Mouse (Mus musculus): Measurements from ENCODE around the gene Sncg. TPM values are rescaled to one million over a fixed set of nuclear protein-coding genes. Genes with fewer than 3 reads are reported as not detected.
"Not testable (repeated sequence)": the region's sequence is repeated elsewhere in the genome, so short reads cannot be mapped to it uniquely, and the experiment has no call there.

Gene Sncg
- polyA plus RNA-seq, 1 experiment from 2014 or later = 36.7 TPM

DNA sequence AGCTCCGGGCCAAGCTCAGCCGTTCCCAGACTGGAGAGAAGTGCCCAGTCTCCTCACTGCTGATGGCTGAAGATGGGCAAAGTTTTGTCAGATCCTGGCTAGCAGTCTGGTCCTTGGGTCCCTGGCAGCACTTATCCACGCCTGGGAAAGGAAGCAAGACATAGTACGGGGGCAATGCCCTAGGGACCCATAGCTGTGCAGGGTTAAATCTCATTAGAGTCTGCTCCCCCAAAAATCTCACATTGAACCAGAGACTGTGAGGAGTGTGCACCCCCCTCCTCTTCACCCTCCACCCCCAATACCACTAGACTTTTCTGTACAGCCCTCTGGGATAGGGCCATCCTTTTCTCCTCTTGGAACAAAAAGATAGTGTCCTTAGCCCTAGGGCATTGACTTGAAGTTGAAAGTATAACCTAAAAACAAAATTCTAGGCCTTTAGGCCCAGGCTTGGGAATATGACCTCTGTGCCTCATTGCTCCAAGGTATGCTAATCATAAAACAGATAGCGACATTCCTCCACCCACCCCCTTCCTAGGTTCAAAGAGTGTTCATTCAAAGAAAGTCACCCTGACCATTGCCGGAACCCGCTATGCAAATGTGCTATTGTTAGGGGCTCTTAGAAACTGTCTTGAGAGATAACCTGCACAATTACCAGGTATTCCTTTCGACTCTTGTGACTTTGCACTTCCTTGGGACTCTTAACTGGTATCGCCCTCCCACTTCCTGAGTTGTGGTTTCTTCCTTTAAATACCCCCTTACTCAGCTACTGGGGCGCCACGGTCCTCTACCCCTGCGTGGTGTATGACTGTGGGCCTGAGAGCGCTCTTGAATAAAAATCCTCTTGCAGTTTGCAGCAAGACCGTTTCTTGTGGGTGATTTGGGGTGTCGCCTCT, 10.1 kb downstream of the Sncg start:
- peak overlapping the region; percentile 43 for H3K4me3 ChIP-seq
- H3K9ac ChIP-seq = peak overlapping the region; percentile 36; the same call in 1 of the 2 replicates
- peaks cover 13% of the 10 kb centered on the region for H3K4me1 ChIP-seq
- not testable (repeated sequence) for H3K27me3 ChIP-seq (replicated peaks); H3K9me3 ChIP-seq; H3K36me3 ChIP-seq (replicated peaks)
- 0 out of 2 replicates have a peak overlapping the region, but pooled peaks have one; percentile 63 for H3K27ac ChIP-seq
- peak; percentile 34 for ATAC-seq (replicated peaks)
- H3K4me2 ChIP-seq = peak overlapping the region; percentile 75
- 71% methylated on average over 15 of the region's 15 CpGs for WGBS

DNA sequence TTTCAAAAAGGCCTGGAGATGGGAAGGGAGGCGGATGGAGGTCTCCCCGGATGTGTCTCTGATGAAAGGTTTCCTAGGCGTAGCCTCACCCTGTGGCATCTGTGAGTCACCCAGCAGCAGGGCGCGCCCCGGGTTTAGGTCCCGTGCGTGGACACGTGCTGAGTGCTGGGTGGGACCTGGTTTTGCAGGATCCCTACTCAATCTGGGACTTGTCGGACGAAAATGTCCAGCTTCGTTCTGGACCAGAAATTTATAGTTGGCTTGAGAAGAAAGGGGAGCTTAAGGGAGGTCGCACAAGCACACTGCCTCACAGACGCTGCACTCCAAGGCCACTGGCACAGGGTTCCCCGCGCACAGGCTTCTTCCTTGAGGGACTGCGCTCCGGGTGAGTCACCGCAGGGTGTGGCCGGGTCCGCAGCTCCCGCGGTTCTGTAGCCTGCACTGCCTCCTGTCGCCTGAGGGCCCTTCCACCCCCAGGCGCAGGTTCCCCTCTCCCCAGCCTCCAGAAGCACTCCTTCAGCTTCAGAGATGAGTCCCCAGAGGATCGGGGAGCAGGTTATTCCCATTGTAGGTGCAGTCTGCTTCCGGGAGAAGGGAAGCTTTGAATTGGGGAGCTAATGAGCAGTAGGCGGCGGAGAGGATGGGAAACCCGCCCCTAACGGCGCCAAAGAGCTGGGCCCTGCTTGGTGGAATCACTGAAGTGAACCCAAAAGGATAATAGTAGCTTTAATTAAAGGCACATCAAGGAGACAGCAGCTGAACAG, 10.9 kb downstream of the Sncg start:
- H3K27me3 ChIP-seq (replicated peaks) = no peaks in the 10 kb centered on the region
- no peaks in the 10 kb centered on the region for H3K36me3 ChIP-seq (replicated peaks)
- H3K4me3 ChIP-seq = peak overlapping the region; percentile 43
- peak overlapping the region; percentile 36 for H3K9ac ChIP-seq
- H3K27ac ChIP-seq = peak overlapping the region; percentile 63
- no peaks in the 10 kb centered on the region for H3K9me3 ChIP-seq
- peak; percentile 85 for ATAC-seq (replicated peaks)
- 2% methylated on average over 32 of the region's 32 CpGs for WGBS
- H3K4me2 ChIP-seq = peak overlapping the region; percentile 75
- peaks cover 13% of the 10 kb centered on the region for H3K4me1 ChIP-seq

DNA sequence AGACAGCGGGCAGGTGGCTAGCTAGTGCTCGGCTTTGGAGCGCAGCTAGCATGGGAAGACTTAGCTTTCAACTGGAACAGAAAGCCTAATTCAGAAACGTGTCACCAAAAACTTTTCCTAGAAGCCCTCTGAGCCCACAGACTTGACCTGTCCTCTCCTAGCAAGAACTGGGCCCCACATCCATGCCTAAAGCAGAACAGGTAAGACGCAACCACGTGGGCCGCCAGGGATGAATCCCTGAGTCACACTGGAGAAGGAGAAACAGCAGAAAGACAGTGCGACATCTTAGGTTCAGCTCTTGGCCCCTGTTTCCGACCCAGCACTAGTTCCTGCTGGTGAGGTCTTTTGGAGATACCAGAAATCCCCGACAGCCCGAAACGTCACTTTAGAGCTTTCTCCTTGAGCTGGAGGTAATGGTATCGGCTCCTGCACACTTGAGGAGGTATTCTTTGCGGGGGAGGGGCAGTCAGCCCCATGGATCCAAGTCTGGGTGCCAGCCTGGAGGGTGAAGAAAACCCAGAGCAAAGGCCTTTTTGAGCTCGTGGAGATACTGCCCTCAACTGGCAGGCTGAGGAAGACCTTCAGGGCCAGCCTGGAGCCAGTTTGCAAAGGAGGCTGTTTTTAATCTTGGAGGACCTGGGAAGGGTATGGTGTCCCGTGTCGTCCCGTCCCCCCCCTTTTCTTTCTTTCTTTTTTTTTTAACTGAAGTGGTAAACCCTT, 11.7 kb downstream of the Sncg start:
- H3K4me1 ChIP-seq = peaks cover 13% of the 10 kb centered on the region

DNA sequence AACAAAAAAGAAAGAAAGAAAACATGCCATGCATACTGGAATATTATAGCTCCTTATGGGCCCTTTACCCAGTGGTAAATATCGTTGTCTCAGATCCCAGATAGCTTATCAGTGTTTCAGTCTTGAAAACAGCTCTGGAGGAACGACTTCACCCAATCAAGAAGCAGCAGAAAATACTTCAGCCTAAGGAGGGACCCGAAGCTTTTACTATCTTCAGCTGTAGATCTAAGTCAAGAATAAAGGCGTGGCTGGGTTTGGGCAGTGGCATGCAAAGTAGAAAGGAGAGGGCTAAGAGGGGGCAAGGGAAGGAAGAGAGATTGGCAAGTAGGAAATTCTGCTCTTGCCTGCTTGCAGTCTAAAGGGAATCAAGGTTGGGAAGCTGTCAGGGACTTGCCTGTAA, 12.5 kb downstream of the Sncg start:
- Histone ChIP-seq H3K36me3 (replicated peaks) (no peaks in the 10 kb centered on the region), H3K4me3 (no peak overlapping the region), H3K27me3 (replicated peaks) (no peaks in the 10 kb centered on the region), H3K9me3 (no peaks in the 10 kb centered on the region), H3K9ac (no peak overlapping the region), H3K4me2 (no peak overlapping the region), H3K4me1 (peaks cover 13% of the 10 kb centered on the region), H3K27ac (no peak overlapping the region)
- WGBS = 86% methylated on average over 4 of the region's 4 CpGs
- no peak for ATAC-seq (replicated peaks)

More for the DNA sequence above, 11.7 kb downstream of the Sncg start:
- H3K9ac ChIP-seq = no peak overlapping the region
- peak; percentile 63 for ATAC-seq (replicated peaks)
- peak overlapping the region; percentile 63; the same call in 1 of the 2 replicates for H3K27ac ChIP-seq
- no peaks in the 10 kb centered on the region for H3K9me3 ChIP-seq
- H3K4me3 ChIP-seq = peak overlapping the region; percentile 43
- no peaks in the 10 kb centered on the region for H3K36me3 ChIP-seq (replicated peaks)
- no peaks in the 10 kb centered on the region for H3K27me3 ChIP-seq (replicated peaks)
- WGBS = 30% methylated on average over 18 of the region's 18 CpGs
- peak overlapping the region; percentile 75 for H3K4me2 ChIP-seq

DNA sequence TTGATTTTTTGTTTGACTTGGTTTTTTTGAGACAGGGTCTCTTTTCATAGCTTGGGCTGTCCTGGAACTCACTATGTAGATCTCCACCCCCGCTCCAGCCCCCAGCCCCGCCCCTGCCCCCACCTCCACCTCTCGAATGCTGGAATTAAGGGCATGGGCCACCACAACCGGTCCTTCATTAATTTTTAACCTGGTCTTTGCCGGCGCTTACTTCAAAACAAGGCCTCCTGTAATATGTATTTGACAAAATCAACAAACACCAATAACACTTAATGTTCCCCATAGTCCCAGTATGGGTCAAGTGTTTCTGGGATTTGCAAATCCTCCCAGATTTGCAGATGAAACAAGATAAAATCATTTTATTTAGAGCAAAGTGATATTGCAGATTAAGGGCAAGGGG, 14.3 kb downstream of the Sncg start:
- 44% methylated on average over 6 of the region's 6 CpGs for WGBS
- Histone ChIP-seq H3K4me1 (peaks cover 13% of the 10 kb centered on the region), H3K4me2 (no peak overlapping the region), H3K27ac (no peak overlapping the region), H3K36me3 (replicated peaks) (no peaks in the 10 kb centered on the region), H3K4me3 (no peak overlapping the region), H3K27me3 (replicated peaks) (no peaks in the 10 kb centered on the region), H3K9me3 (no peaks in the 10 kb centered on the region), H3K9ac (no peak overlapping the region)
- no peak for ATAC-seq (replicated peaks)

DNA sequence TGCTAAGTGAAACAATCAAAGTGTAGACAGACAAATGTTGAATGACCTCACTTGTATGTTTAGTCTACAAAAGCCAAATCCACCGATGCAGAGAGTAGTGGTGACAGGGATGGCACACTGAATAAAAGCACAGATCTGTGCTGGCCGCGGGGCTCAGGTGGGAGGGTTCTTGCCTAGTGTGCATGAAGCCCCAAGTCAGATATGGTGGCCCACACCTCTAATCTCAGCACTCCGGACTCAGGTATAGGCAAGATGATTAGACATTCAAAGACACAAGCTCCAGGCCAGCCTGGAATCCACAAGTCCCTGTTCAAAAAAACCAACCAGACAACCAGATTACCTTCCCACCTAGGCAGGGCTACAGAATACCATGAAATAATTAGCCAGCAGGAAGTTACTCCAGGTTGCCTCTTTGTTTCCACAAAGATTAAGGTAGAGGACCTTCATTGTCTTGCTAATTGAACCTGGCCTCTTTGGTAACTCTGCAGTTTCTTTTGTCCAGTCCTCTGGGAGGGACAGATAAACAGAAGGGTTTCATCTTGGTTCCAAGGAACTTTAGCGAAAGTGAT, 14.8 kb downstream of the Sncg start:
- Histone ChIP-seq H3K4me2 (no peak overlapping the region), H3K27ac (no peak overlapping the region), H3K36me3 (replicated peaks) (no peaks in the 10 kb centered on the region), H3K9ac (no peak overlapping the region), H3K4me1 (peaks cover 13% of the 10 kb centered on the region), H3K9me3 (no peaks in the 10 kb centered on the region), H3K27me3 (replicated peaks) (no peaks in the 10 kb centered on the region), H3K4me3 (no peak overlapping the region)
- WGBS = 33% methylated on average over 5 of the region's 5 CpGs
- ATAC-seq (replicated peaks) = no peak

DNA sequence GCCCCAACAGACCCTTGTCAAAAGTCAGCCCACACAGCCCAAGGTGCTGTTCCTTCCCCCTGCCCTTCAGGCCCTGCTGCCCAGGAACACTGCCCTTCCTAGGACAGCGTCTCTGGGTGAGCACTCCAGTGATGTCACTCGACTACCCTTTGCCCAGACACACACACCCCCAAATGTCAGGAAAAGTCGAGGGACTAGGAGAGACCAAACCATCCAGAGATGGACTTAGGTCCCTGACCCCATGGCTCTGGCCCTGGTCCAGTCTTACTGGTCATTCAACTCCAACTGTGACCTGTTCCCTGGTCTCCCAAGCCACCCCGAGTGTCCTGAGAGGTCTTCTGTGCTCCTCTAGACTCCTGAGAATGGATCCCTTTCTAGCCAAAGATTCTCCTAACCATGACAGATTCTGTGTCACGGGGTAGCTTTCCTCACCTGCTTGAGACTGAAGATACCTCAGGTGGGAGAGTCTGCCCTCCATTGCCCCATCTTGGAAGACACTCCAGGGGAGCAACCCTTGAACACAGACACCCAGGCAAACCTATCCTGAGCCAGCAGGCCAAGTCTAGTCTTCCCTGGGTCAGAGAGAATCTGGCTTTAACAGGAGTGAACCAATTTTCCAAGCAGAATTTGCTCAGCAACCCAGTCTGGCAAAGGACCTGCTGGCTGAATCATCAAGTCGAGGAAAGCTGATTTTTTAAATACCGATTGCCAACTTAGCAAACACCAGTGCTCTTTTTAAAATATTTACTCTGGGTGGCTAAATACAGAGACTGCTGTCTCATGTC, 16.7 kb downstream of the Sncg start:
- ATAC-seq (replicated peaks) = no peak
- 78% methylated on average over 7 of the region's 7 CpGs for WGBS
- H3K9me3 ChIP-seq = no peaks in the 10 kb centered on the region
- no peak overlapping the region for H3K4me2 ChIP-seq
- no peak overlapping the region for H3K27ac ChIP-seq
- H3K4me3 ChIP-seq = no peak overlapping the region
- no peaks in the 10 kb centered on the region for H3K36me3 ChIP-seq (replicated peaks)
- no peaks in the 10 kb centered on the region for H3K27me3 ChIP-seq (replicated peaks)
- no peaks in the 10 kb centered on the region for H3K4me1 ChIP-seq
- no peak overlapping the region for H3K9ac ChIP-seq

DNA sequence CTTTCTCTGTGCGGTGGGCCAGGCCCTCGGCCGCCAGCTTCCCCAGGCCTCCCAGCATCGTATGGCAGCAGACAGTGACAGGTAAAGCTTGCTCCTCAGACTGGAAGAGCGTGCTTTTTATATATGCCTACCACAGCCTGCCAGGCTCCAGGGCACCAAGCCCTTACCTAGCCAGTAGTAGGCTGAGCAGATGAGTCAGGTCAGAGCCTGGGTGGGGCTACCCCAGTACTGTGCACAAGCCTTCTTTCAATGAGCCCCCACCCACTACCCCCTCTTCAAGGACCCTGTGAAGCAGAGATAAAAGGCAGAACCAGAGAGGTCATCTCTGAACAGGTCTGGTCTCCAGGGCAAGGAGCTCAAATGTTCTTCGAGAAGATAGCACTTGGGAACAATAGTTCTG, 19.3 kb downstream of the Sncg start, which contains the start of gene Fam25c:
TSS of gene Fam25c (minus strand) at position 133 of the 400 bp plus-strand sequence.
- no peak for ATAC-seq (replicated peaks)
- H3K4me3 ChIP-seq = no peak within 1 kb of the TSS
- no peak within 1 kb of the TSS for H3K9ac ChIP-seq
- WGBS = 91% methylated on average over 6 of the region's 6 CpGs
- no peak within 1 kb of the TSS for H3K27ac ChIP-seq
- H3K27me3 ChIP-seq (replicated peaks) = no peaks in the 10 kb centered on the region
- H3K4me2 ChIP-seq = no peak within 1 kb of the TSS
- H3K9me3 ChIP-seq = no peaks in the 10 kb centered on the region
- H3K4me1 ChIP-seq = no peaks in the 10 kb centered on the region
- no peaks in the 10 kb centered on the region for H3K36me3 ChIP-seq (replicated peaks)

DNA sequence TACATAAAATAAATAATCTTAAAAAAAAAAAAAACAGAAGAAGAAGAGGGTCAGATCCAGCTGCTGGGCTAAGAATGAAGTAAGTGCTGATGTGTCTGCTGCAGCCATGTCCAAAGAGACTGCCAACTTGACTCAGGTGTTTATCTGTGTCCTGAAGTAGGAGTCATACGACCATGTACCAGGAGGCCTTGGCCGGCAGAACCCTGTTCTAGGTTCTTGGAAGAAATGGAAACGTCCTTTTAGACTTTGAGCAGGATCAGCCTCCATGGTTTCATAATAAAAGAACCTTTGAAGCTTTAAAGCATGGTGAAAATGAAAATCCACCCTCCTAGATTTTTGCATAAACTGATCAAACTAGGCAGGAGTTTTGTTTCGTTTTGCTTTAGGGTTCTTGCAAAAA, 20.1 kb downstream of the Sncg start:
- no peaks in the 10 kb centered on the region for H3K36me3 ChIP-seq (replicated peaks)
- no peak overlapping the region for H3K9ac ChIP-seq
- no peaks in the 10 kb centered on the region for H3K9me3 ChIP-seq
- no peaks in the 10 kb centered on the region for H3K27me3 ChIP-seq (replicated peaks)
- no peaks in the 10 kb centered on the region for H3K4me1 ChIP-seq
- H3K4me2 ChIP-seq = no peak overlapping the region
- no peak overlapping the region for H3K4me3 ChIP-seq
- 87% methylated on average over 4 of the region's 4 CpGs for whole genome bisulfite sequencing
- ATAC-seq (replicated peaks) = no peak
- H3K27ac ChIP-seq = no peak overlapping the region

DNA sequence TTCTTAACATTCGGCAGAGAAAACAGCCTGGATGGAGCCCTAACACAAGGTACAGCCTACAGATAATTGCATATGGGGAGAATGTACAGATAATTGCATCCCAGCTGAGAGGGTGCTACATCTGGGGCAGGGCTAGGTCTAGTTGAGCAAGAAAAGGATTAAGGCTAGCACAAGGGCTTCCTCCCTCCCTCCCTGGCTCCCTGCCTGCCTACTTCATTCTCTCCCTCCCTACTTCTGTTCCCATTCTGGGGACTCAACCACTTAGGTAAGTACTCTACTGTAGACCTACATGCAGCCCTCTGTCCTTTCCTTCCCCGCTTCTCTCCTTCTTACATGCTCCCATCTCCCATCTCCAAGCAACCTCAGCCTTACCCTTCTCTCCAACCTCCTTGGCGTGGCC, 21.3 kb downstream of the Sncg start:
- no peak overlapping the region for H3K4me2 ChIP-seq

DNA sequence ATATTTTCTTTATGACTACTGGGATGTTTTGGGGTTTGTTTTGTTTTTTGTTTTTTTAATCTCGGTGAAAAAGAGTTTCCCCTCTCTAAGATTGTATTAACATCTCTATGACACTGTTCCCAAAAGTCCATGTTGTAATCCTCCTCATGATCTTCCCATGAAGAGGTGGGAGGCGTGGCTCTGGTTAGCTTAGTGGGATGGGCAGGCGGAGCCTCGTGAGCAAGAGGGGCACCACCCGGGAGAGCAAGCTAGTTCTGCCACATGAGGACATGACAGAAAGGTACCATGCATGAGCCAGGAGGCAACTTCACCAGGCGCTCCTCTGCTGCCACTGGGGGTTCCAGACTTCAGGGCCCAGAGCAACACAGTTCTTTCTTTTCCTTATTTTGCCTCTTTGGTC, 22.1 kb downstream of the Sncg start:
- H3K36me3 ChIP-seq (replicated peaks) = no peaks in the 10 kb centered on the region
- no peaks in the 10 kb centered on the region for H3K9me3 ChIP-seq
- no peak overlapping the region for H3K4me2 ChIP-seq
- H3K4me3 ChIP-seq = no peak overlapping the region
- H3K4me1 ChIP-seq = no peaks in the 10 kb centered on the region
- H3K9ac ChIP-seq = no peak overlapping the region
- WGBS = 76% methylated on average over 6 of the region's 6 CpGs
- no peak for ATAC-seq (replicated peaks)
- no peaks in the 10 kb centered on the region for H3K27me3 ChIP-seq (replicated peaks)
- H3K27ac ChIP-seq = no peak overlapping the region

More for the DNA sequence above, 21.3 kb downstream of the Sncg start:
- no peak for ATAC-seq (replicated peaks)
- H3K9me3 ChIP-seq = no peaks in the 10 kb centered on the region
- H3K4me1 ChIP-seq = no peaks in the 10 kb centered on the region
- H3K36me3 ChIP-seq (replicated peaks) = no peaks in the 10 kb centered on the region
- no peaks in the 10 kb centered on the region for H3K27me3 ChIP-seq (replicated peaks)
- no peak overlapping the region for H3K27ac ChIP-seq
- H3K9ac ChIP-seq = no peak overlapping the region
- WGBS = 87% methylated on average over 3 of the region's 3 CpGs
- H3K4me3 ChIP-seq = no peak overlapping the region
